ENCODE assay signal across 9 mouse cellular contexts in genomic region chr7:118251392-118252170, GRCm38 (mm10). TPM values are rescaled to one million over a fixed set of nuclear protein-coding genes. Genes with fewer than 3 reads are reported as not detected.
A peak's percentile ranks its signal among the peaks of the same experiment; 100 is the strongest.
DNase-seq lines count a peak whose midpoint lies in the region; ATAC-seq lines count a peak whose summit lies in the region.
"Had no signal": no experiment of that assay in that cellular context is flagged by ENCODE, and none has a peak within 500 bp of the region (broad histone marks: within the 10 kb centered on the region; RNA-seq: fewer than 3 reads in every experiment).

No protein-coding gene starts in this region.

- H3K4me3 ChIP-seq in intestine, embryonic 16.5 days (ENCODE audit: low read length) = no peak overlapping the region
- no peak overlapping the region for H3K4me3 ChIP-seq in intestine, embryonic 15.5 days (replicated peaks)
- no peak overlapping the region for H3K4me3 ChIP-seq in heart, embryonic 14.5 days (ENCODE audit: control insufficient read depth in 1 of 2, insufficient read depth in 1 of 2, low read depth in 1 of 2, low read length in 2 of 2)
- no peak overlapping the region for H3K4me3 ChIP-seq in midbrain, embryonic 14.5 days (replicated peaks; ENCODE audit: low read depth, low read length)
- H3K4me3 ChIP-seq: forebrain, embryonic 13.5 days had no signal

- H3K27ac ChIP-seq in intestine, embryonic 16.5 days (ENCODE audit: low read length) = peak overlapping the region; percentile 55; the same call in 1 of the 2 replicates
- H3K27ac ChIP-seq in intestine, embryonic 15.5 days = no peak overlapping the region
- H3K27ac ChIP-seq in heart, embryonic 14.5 days (replicated peaks in 1 of 2; ENCODE audit: control insufficient read depth in 1 of 2, insufficient read depth in 1 of 2, low read depth in 2 of 2, low read length in 2 of 2) = peak overlapping the region; percentile 82 to 89
- no peak overlapping the region for H3K27ac ChIP-seq in midbrain, embryonic 14.5 days (replicated peaks; ENCODE audit: low read depth, low read length)
- H3K27ac ChIP-seq: forebrain, embryonic 13.5 days had no signal

- peak; percentile 94 for DNase-seq in 3T3-L1 (ENCODE audit: low read depth, low spot score)
- peak; percentile 30 for DNase-seq in adrenal gland, adult 8-10 months
- no peak for DNase-seq in layer of hippocampus, adult 11-12 months (ENCODE audit: low spot score)
- no peak for DNase-seq in gastrocnemius, postnatal 14 days
- DNase-seq in midbrain, embryonic 14.5 days = no peak

- H3K9ac ChIP-seq in intestine, embryonic 16.5 days (ENCODE audit: low read depth, low read length) = no peak overlapping the region
- no peak overlapping the region for H3K9ac ChIP-seq in intestine, embryonic 15.5 days
- H3K9ac ChIP-seq in heart, embryonic 14.5 days (ENCODE audit: low read length) = no peak overlapping the region
- H3K9ac ChIP-seq in midbrain, embryonic 14.5 days (replicated peaks; ENCODE audit: low read length) = no peak overlapping the region
- H3K9ac ChIP-seq: forebrain, embryonic 13.5 days had no signal

- H3K4me2 ChIP-seq in intestine, embryonic 16.5 days (ENCODE audit: low read depth, low read length) = no peak overlapping the region
- H3K4me2 ChIP-seq in intestine, embryonic 15.5 days (replicated peaks) = no peak overlapping the region
- H3K4me2 ChIP-seq in heart, embryonic 14.5 days (ENCODE audit: low read length) = no peak overlapping the region
- no peak overlapping the region for H3K4me2 ChIP-seq in midbrain, embryonic 14.5 days (ENCODE audit: low read length)
- H3K4me2 ChIP-seq: forebrain, embryonic 13.5 days had no signal

- intact Hi-C loops in gastrocnemius, postnatal 14 days (cut with DNase I; ENCODE audit: low total_unique reads) = no loop called here

- no peaks in the 10 kb centered on the region for H3K27me3 ChIP-seq in intestine, embryonic 16.5 days (replicated peaks; ENCODE audit: control insufficient read depth, insufficient read depth, low read length)
- H3K27me3 ChIP-seq in intestine, embryonic 15.5 days (replicated peaks) = no peaks in the 10 kb centered on the region
- no peaks in the 10 kb centered on the region for H3K27me3 ChIP-seq in heart, embryonic 14.5 days (ENCODE audit: control insufficient read depth, insufficient read depth, low read length)
- H3K27me3 ChIP-seq in midbrain, embryonic 14.5 days (ENCODE audit: control insufficient read depth, insufficient read depth, low read length) = no peaks in the 10 kb centered on the region
- H3K27me3 ChIP-seq: forebrain, embryonic 13.5 days had no signal

- no peak for ATAC-seq in intestine, embryonic 16.5 days
- no peak for ATAC-seq in intestine, embryonic 15.5 days
- ATAC-seq in heart, embryonic 14.5 days (ENCODE audit: insufficient number of reproducible peaks, insufficient read depth, low FRiP score, low read depth) = no peak
- ATAC-seq in midbrain, embryonic 14.5 days (ENCODE audit: low FRiP score, low TSS enrichment) = no peak
- ATAC-seq: forebrain, embryonic 13.5 days had no signal

- no peaks in the 10 kb centered on the region for H3K9me3 ChIP-seq in intestine, embryonic 16.5 days (ENCODE audit: control insufficient read depth, low read length)
- H3K9me3 ChIP-seq in intestine, embryonic 15.5 days = no peaks in the 10 kb centered on the region
- H3K9me3 ChIP-seq in heart, embryonic 14.5 days (ENCODE audit: control insufficient read depth, low read length) = no peaks in the 10 kb centered on the region
- no peaks in the 10 kb centered on the region for H3K9me3 ChIP-seq in midbrain, embryonic 14.5 days (ENCODE audit: control insufficient read depth, low read length)
- H3K9me3 ChIP-seq: forebrain, embryonic 13.5 days had no signal

- WGBS in intestine, embryonic 16.5 days = 96% methylated on average over 2 of the region's 2 CpGs
- 95% methylated on average over 2 of the region's 2 CpGs for WGBS in intestine, embryonic 15.5 days
- 94% methylated on average over 2 of the region's 2 CpGs for WGBS in heart, embryonic 14.5 days
- 97% methylated on average over 2 of the region's 2 CpGs for WGBS in midbrain, embryonic 14.5 days

- H3K4me1 ChIP-seq in intestine, embryonic 16.5 days (ENCODE audit: control insufficient read depth, insufficient read depth, low read length) = peaks cover 20% of the 10 kb centered on the region; the same call in 1 of the 2 replicates
- H3K4me1 ChIP-seq in intestine, embryonic 15.5 days (replicated peaks) = 0 out of 2 replicates have a peak, but pooled peaks cover 12% of the 10 kb centered on the region
- peaks cover 14 to 16% of the 10 kb centered on the region in 2 experiments for H3K4me1 ChIP-seq in heart, embryonic 14.5 days (ENCODE audit: control insufficient read depth in 2 of 2, insufficient read depth in 2 of 2, low read length in 2 of 2)
- H3K4me1 ChIP-seq in midbrain, embryonic 14.5 days (ENCODE audit: control insufficient read depth, insufficient read depth, low read length) = no peaks in the 10 kb centered on the region
- H3K4me1 ChIP-seq: forebrain, embryonic 13.5 days had no signal

- H3K36me3 ChIP-seq in intestine, embryonic 16.5 days (ENCODE audit: control insufficient read depth, insufficient read depth, low read length) = no peaks in the 10 kb centered on the region
- H3K36me3 ChIP-seq in intestine, embryonic 15.5 days = no peaks in the 10 kb centered on the region
- H3K36me3 ChIP-seq in heart, embryonic 14.5 days (ENCODE audit: control insufficient read depth, insufficient read depth, low read length) = no peaks in the 10 kb centered on the region
- H3K36me3 ChIP-seq in midbrain, embryonic 14.5 days (ENCODE audit: control insufficient read depth, insufficient read depth, low read length) = no peaks in the 10 kb centered on the region

RNA-seq across cellular contexts. Expression of gene Smg1, which starts 8.1 kb away (rescaled TPM):
- polyA plus RNA-seq in intestine, embryonic 16.5 days (2015; fragmentation: Nextera tagmentation; extraction: Ambion mirVana) = 10.1 and 10.8 TPM in 2 replicates
- 16.8 and 18.0 TPM in 2 replicates for polyA plus RNA-seq in intestine, embryonic 15.5 days (2015; fragmentation: Nextera tagmentation; extraction: Ambion mirVana)
- total RNA-seq in adrenal gland, adult 8-10 months (2022) = 10 to 100 TPM; 50.3 to 75.5 (median 58.2) TPM
- polyA plus RNA-seq in heart, embryonic 14.5 days (2014; fragmentation: Nextera tagmentation; extraction: Ambion mirVana) = 18.8 and 20.3 TPM in 2 replicates
- total RNA-seq in gastrocnemius, postnatal 14 days (2021) = 10 to 100 TPM; 22.0 to 26.6 TPM
- polyA plus RNA-seq in midbrain, embryonic 14.5 days (2014; fragmentation: Nextera tagmentation; extraction: Ambion mirVana) = 31.7 and 38.4 TPM in 2 replicates

Comparison
In these comparisons a context has a peak if more than half of its experiments do, and no peak if none do; other contexts are left out.
1. H3K27ac ChIP-seq: peak in intestine, embryonic 16.5 days (single experiment) and heart, embryonic 14.5 days (2 of 2); none in intestine, embryonic 15.5 days (single experiment) and midbrain, embryonic 14.5 days (single experiment).
2. DNase-seq: peak in 3T3-L1 (single experiment) and adrenal gland, adult 8-10 months (single experiment); none in layer of hippocampus, adult 11-12 months (single experiment), gastrocnemius, postnatal 14 days (single experiment) and midbrain, embryonic 14.5 days (single experiment).